Mouse (Mus musculus): Measurements from ENCODE around the gene Cda.

Cda gene

GRCm38 (mm10) chr4:138367641-138368497, at the start of gene Cda:
Gene Cda (minus strand): TSS chr4:138367992.
- no peak for DNase-seq (ENCODE audit: low read depth, low spot score)

DNA sequence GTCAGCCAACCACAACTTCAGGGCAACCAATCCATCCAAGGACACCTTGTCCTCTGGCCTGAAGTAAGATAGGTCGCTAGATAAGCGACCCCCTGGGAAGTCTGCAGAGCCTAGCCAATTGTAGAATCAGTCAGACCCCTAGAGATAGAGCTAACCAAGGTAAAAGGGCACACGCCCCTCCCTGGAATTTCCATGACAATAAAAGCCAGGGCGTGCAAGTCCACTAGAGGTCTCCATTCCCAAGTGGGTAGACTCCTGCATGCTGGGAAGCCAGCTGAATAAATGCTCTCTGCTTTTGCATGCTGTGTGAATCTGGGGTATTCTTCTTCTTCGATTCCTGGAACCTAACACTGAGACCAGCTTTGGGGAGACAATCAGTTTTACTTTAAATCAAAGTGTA, 48.6 kb upstream of the Cda start:
- DNase-seq (ENCODE audit: low read depth, low spot score), result no peak

- DNase-seq (ENCODE audit: low read depth, low spot score), result no peak
Observed at GRCm38 (mm10) chr4:138415991-138416390, 48.2 kb upstream of the Cda start.

- DNase-seq (ENCODE audit: low read depth, low spot score), result no peak
Observed at GRCm38 (mm10) chr4:138414725-138415124, 46.9 kb upstream of the Cda start.

DNA sequence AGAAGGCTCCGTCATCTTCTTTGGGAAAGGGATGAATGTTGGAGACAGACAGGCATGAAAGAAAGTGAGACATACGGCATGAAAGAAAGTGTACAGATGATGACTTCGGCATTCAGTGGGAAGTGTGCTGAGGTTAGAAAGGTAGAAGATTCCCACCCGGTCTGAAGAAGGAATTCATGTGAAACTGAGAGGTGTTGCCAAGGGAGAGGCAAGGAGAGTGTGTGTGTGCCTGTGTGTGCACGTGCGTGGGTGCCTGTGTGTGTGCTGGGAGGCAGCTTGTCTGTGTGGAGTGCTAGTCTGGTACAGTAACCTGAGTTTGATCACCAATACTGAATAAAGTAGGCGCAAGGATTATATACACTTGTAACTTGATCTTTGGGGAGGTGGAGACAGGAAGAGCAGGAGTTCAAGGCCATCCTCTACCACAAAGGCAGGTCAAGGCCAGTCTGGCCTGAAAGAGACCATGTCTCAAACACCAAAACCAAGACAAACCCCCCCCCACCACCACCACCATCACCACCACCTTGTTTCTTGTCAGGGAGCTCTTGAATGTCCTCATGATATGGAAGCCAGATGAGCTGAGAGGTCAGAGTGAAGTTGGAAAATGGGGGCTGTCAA, 43.8 kb upstream of the Cda start:
- no peak for DNase-seq (ENCODE audit: low read depth, low spot score)

DNA sequence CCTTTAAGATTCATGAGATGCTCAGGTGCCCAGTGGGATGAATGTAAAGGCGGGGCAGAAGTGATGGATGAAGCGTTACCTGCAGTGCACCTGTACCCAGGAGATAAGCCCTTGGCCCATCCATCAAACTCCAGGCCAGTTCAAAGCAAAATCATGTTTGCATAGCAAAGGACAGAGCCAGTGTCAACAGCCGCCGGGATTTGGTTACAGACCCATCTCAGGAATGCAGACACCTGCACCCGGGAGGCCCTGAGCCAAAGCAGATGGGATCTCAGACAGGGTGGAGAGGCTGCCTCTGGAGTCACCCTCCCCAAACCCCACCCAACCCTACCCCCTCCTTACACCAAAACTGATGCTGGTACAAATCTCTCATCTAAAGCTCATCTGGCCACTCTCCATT, 43.2 kb upstream of the Cda start:
- no peak for DNase-seq (ENCODE audit: low read depth, low spot score)

- DNase-seq (ENCODE audit: low read depth, low spot score), result no peak
Observed at GRCm38 (mm10) chr4:138407479-138408194, 39.8 kb upstream of the Cda start.

DNA sequence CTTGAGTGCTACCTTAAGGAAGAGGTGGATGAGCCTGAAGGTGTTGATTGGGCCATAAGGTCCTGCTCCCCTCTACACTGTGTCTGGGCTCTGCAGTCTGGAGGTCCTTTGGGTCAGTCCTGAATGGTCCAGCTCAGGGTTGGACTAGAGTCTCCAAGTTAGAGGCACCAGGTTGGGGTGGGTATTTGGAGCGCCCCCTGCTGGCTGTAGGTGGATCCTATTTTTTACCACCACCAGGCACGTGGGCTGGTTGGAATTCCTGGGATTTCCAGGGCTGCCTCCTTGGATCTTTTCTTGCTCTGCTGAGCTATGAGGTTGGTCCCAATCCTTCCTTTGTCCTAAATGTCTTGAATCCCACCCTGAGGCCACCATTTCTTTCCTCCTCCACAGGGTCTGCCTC, 37.0 kb upstream of the Cda start:
- DNase-seq (ENCODE audit: low read depth, low spot score), result no peak

GRCm38 (mm10) chr4:138396711-138397110, 28.9 kb upstream of the Cda start:
- no peak for DNase-seq (ENCODE audit: low read depth, low spot score)

DNA sequence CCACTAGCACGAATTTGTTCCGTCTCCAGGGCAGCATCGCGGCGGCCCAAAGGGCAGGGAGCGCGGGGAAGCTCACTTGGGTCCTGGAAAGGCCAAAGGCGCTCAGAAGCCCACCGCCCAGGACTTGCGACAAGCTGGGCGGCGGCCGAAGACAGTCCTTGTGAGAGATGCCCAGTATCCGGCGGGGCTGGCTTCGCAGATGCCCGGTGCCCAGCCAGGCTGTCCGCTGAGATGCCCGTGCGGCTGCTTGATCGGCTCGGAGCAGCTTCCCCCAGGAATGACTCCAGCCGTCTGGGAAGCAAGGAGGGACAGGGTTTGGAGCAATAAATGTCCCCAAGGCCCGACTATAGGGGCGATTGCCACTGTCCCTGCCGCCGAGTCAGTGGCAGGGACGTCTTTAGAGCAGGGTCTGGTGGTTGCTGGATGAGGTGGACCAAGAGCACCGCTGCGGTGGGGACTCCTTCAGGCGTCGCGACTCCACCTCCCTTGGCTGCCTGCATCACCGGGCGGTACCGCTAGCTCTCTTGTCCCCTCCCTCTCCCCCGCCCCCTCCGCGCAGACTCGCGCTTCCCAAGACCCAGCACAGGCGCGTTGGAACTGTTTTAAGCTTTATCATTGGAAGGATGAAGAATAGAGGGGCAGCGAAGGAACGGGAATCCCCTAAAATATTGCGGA, 28.3 kb upstream of the Cda start, which contains the start of gene Fam43b:
Gene Fam43b, minus strand, starts transcription at position 558 of the 675 bp plus-strand sequence.
- DNase-seq (ENCODE audit: low read depth, low spot score), result peak; percentile 73

- no peak for DNase-seq (ENCODE audit: low read depth, low spot score)
Observed at GRCm38 (mm10) chr4:138395087-138395970, 27.5 kb upstream of the Cda start.

DNA sequence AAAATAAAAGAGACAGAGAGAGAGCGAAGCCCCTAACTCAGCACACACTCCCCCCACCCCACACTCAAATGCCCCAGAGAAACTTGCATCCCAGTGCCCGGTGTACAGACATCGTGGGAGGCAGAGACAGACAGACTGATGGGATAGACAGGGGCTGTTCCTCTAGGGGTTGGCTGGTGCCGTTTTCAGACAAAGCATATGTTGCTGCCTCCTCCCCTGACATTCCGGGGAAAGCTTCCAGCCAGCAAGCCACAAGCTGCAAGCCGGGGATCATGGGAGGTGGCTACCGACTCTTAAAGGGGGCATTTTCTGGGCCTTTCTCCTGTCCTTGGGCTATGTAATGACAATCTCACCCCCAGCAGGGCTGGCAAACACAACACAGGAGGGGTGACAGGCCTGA, 25.9 kb upstream of the Cda start:
- DNase-seq (ENCODE audit: low read depth, low spot score), result no peak

- no peak for DNase-seq (ENCODE audit: low read depth, low spot score)
Observed at GRCm38 (mm10) chr4:138383789-138384188, 16.0 kb upstream of the Cda start.

GRCm38 (mm10) chr4:138382462-138382861, 14.7 kb upstream of the Cda start:
- DNase-seq (ENCODE audit: low read depth, low spot score), result no peak

DNA sequence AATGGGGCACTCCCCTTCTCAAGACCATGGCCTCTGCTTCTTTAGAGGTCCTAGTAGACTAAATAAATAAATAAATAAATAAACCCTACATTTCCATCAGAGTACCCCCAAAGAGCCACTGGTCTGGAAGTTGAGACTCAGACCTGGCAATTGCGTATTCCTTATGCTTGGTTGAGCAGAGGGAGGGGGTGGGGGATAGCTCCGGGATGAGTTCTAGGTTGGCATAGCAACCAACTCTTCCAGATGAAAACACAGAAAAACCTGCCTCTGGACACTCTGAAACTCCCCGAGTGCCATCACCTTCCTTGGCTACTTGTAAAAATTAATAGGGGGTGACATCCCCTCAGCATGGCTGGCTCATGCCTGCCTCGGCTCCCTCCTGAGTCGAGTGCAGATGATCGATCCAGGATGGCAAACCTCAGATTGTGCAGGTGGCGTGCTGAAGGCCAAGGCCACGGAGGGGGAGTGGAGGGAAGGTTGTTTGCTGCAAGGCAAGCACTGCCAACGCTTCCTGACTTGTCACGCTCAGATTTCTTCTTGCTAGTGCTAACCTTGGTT, 12.4 kb upstream of the Cda start:
- no peak for DNase-seq (ENCODE audit: low read depth, low spot score)

- DNase-seq (ENCODE audit: low read depth, low spot score), result no peak
Observed at GRCm38 (mm10) chr4:138379091-138379840, 11.5 kb upstream of the Cda start.

- DNase-seq (ENCODE audit: low read depth, low spot score), result no peak
Observed at GRCm38 (mm10) chr4:138377526-138377925, 9.7 kb upstream of the Cda start.

GRCm38 (mm10) chr4:138375117-138375516, 7.3 kb upstream of the Cda start:
- no peak for DNase-seq (ENCODE audit: low read depth, low spot score)

DNA sequence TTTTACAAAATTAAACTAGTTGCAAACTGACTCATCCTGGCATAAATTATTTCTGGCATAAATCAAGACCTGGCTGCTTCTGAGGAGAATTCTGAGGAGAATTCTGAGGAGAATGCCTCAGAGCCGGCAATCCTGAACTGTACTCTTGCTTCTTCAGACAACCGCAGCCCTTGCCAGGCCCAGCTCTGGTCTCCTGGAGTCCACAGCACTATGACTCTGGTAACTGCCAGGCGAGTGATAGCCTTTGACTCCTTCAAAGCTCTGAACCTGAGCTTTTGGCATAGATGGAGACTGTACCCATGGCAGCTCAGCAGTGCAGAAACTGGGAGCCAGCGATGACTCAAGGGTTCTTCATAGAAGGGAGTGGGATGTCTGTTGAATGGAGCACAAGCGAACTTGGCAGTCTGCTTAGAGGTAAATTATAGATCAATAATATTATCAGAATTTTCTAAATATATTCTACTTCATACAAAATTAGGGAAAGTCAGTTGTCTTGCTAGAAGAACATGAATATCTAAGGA, 3.3 kb upstream of the Cda start:
- DNase-seq (ENCODE audit: low read depth, low spot score), result no peak

All from brain, embryonic 18.5 days (tissue).